Mouse (Mus musculus): ENCODE measurements at regions not wholly inside any gene's neighbourhood (a gene's known extent, or its start where the extent isn't known, plus 50 kb on each side); places are given as distances from the start of the nearest gene placed in this dataset.
"Not testable (repeated sequence)": the region's sequence is repeated elsewhere in the genome, so short reads cannot be mapped to it uniquely, and the experiment has no call there.

- no peak for DNase-seq (ENCODE audit: low spot score)
Measured at GRCm38 (mm10) chr9:91053065-91053793, 309.0 kb upstream of the Zic4 start.

- DNase-seq (ENCODE audit: low spot score) = no peak
Measured at GRCm38 (mm10) chr9:91059460-91059859, 302.8 kb upstream of the Zic4 start.

- DNase-seq (ENCODE audit: low spot score) = no peak
Measured at GRCm38 (mm10) chr9:91069496-91069895, 292.7 kb upstream of the Zic4 start.

GRCm38 (mm10) chr9:91073366-91074174, 288.6 kb upstream of the Zic4 start:
- DNase-seq (ENCODE audit: low spot score) = no peak

- DNase-seq (ENCODE audit: low spot score) = no peak
Measured at GRCm38 (mm10) chr9:91074175-91074480, 288.1 kb upstream of the Zic4 start.

- DNase-seq (ENCODE audit: low spot score) = no peak
Measured at GRCm38 (mm10) chr9:91077490-91077889, 284.7 kb upstream of the Zic4 start.

- DNase-seq (ENCODE audit: low spot score) = no peak
Measured at GRCm38 (mm10) chr9:91083791-91084190, 278.4 kb upstream of the Zic4 start.

- DNase-seq (ENCODE audit: low spot score) = no peak
Measured at GRCm38 (mm10) chr9:91085923-91086322, 276.3 kb upstream of the Zic4 start.

GRCm38 (mm10) chr9:91089348-91089747, 272.9 kb upstream of the Zic4 start:
- DNase-seq (ENCODE audit: low spot score) = no peak

- DNase-seq (ENCODE audit: low spot score) = no peak
Measured at GRCm38 (mm10) chr9:91091421-91092050, 270.7 kb upstream of the Zic4 start.

- no peak for DNase-seq (ENCODE audit: low spot score)
Measured at GRCm38 (mm10) chr9:91101614-91102407, 260.4 kb upstream of the Zic4 start.

- no peak for DNase-seq (ENCODE audit: low spot score)
Measured at GRCm38 (mm10) chr9:91122441-91123035, 239.7 kb upstream of the Zic4 start.

GRCm38 (mm10) chr9:91123208-91123607, 239.0 kb upstream of the Zic4 start:
- DNase-seq (ENCODE audit: low spot score) = no peak

- no peak for DNase-seq (ENCODE audit: low spot score)
Measured at GRCm38 (mm10) chr9:91126630-91127245, 235.5 kb upstream of the Zic4 start.

- DNase-seq (ENCODE audit: low spot score) = not testable (repeated sequence)
Measured at GRCm38 (mm10) chr9:91128491-91128890, 233.7 kb upstream of the Zic4 start.

GRCm38 (mm10) chr9:91130111-91130720, 232.0 kb upstream of the Zic4 start:
- no peak for DNase-seq (ENCODE audit: low spot score)

- no peak for DNase-seq (ENCODE audit: low spot score)
Measured at GRCm38 (mm10) chr9:91131415-91132255, 230.6 kb upstream of the Zic4 start.

GRCm38 (mm10) chr9:91132531-91132930, 229.7 kb upstream of the Zic4 start:
- no peak for DNase-seq (ENCODE audit: low spot score)

GRCm38 (mm10) chr9:91133256-91133920, 228.8 kb upstream of the Zic4 start:
- no peak for DNase-seq (ENCODE audit: low spot score)

All from adipocyte (in vitro differentiated cells).